Mouse (Mus musculus) G1E (cell line): Measurements from ENCODE around the gene Cnfn. TPM values are rescaled to one million over a fixed set of nuclear protein-coding genes. Genes with fewer than 3 reads are reported as not detected.

Experiments used
- ATAC-seq: 2 replicates; pipeline ENCODE4 v1.8.0; 2016; ENCODE audit warnings: mild to moderate bottlenecking; ENCODE audit not compliant: insufficient number of reproducible peaks, poor library complexity, low FRiP score, severe bottlenecking; ENCODE audit errors: extremely low read depth
- DNase-seq: peaks from one replicate; pipeline ENCODE4 v3.0.0; 2012; ENCODE audit warnings: low spot score
- H3K27me3 ChIP-seq: 2 replicates; pipeline ENCODE4 v1.6.1; 2012; ENCODE audit warnings: mild to moderate bottlenecking, low read length, inconsistent platforms; ENCODE audit not compliant: insufficient read depth
- H3K36me3 ChIP-seq: replicated peaks from 2 replicates; pipeline ENCODE3; 2012; ENCODE audit warnings: mild to moderate bottlenecking, inconsistent platforms
- H3K4me1 ChIP-seq: 2 replicates; pipeline ENCODE4 v1.6.1; 2012; ENCODE audit warnings: low read depth, low read length, inconsistent platforms, mixed read lengths; ENCODE audit not compliant: insufficient read depth
- H3K4me3 ChIP-seq: 2 replicates; pipeline ENCODE4 v1.5.1; 2012; ENCODE audit warnings: low read depth, mild to moderate bottlenecking, inconsistent platforms, low read length, moderate library complexity, mixed read lengths
- H3K9me3 ChIP-seq: replicated peaks from 2 replicates; pipeline ENCODE4 v1.6.1; 2012; ENCODE audit warnings: inconsistent platforms
- CTCF ChIP-seq: IDR thresholded peaks from 2 replicates; pipeline ENCODE4 v1.5.1; 2012; ENCODE audit warnings: low read depth, low read length, inconsistent platforms, mixed read lengths
- GATA1 ChIP-seq: IDR thresholded peaks from 2 replicates; pipeline ENCODE4 v1.6.1; 2012; ENCODE audit warnings: borderline replicate concordance, low read length, inconsistent platforms, mixed read lengths
- GATA2 ChIP-seq: IDR thresholded peaks from 2 replicates; pipeline ENCODE4 v1.6.1; 2012; ENCODE audit warnings: low read depth, low read length, inconsistent platforms, borderline replicate concordance
- POLR2AphosphoS5 ChIP-seq: IDR thresholded peaks from 2 replicates; pipeline ENCODE4 v1.6.1; 2012; ENCODE audit warnings: low read depth, low read length, inconsistent platforms; ENCODE audit not compliant: insufficient replicate concordance
- TAL1 ChIP-seq: conservative IDR thresholded peaks from 2 replicates; pipeline ENCODE4 v1.6.1; 2012; ENCODE audit warnings: low read depth, low read length, inconsistent platforms, mixed read lengths
- polyA plus RNA-seq: library from polyadenylated mRNA; stranded (reverse); fragments of >175 nt; gene quantifications from 2 replicates; pipeline ENCODE4 v1.2.3, GENCODE M21; 2012
- total RNA-seq, 2 experiments: library from RNA; stranded (forward) in 1 of 2; stranded (reverse) in 1 of 2; fragments of 200-1000 nt in 1 of 2; fragments of >200 nt in 1 of 2; fragmentation: Nextera tagmentation in 1 of 2; gene quantifications; 2 replicates each; pipeline ENCODE4 v1.2.3; 2014 to 2017

The Cnfn gene
- total and polyA plus RNA-seq, 3 experiments, result not detected

GRCm38 (mm10) chr7:25379551-25380351 lies 10.2 kb upstream of the Cnfn start:
- TF ChIP-seq GATA1 (no peak), TAL1 (no peak), CTCF (no peak), POLR2AphosphoS5 (no peak), GATA2 (no peak)
- Histone ChIP-seq H3K9me3 (no peaks in the 10 kb centered on the region), H3K4me1 (peaks cover 13% of the 10 kb centered on the region), H3K4me3 (no peak overlapping the region), H3K27me3 (peaks cover 21% of the 10 kb centered on the region), H3K36me3 (peaks cover 58% of the 10 kb centered on the region)
- DNase-seq (no peak), ATAC-seq (no peak)

- TF ChIP-seq GATA2 (no peak), GATA1 (no peak), TAL1 (no peak), POLR2AphosphoS5 (no peak), CTCF (no peak)
- H3K4me3 ChIP-seq, result no peak overlapping the region
- peaks cover 8% of the 10 kb centered on the region; the same call in 1 of the 2 replicates for H3K4me1 ChIP-seq
- ATAC-seq (no peak), DNase-seq (no peak)
- no peaks in the 10 kb centered on the region for H3K9me3 ChIP-seq
- H3K27me3 ChIP-seq, result peaks cover 26% of the 10 kb centered on the region
- H3K36me3 ChIP-seq, result peaks cover 45% of the 10 kb centered on the region
Observed at GRCm38 (mm10) chr7:25378181-25379100, 8.9 kb upstream of the Cnfn start.

GRCm38 (mm10) chr7:25377100-25377700 lies 7.7 kb upstream of the Cnfn start:
- no peak for ATAC-seq
- TF ChIP-seq TAL1 (no peak), CTCF (no peak), POLR2AphosphoS5 (no peak), GATA2 (no peak), GATA1 (no peak)
- no peak for DNase-seq
- Histone ChIP-seq H3K4me3 (no peak overlapping the region), H3K36me3 (peaks cover 34% of the 10 kb centered on the region), H3K4me1 (peaks cover 8% of the 10 kb centered on the region; the same call in 1 of the 2 replicates), H3K9me3 (no peaks in the 10 kb centered on the region), H3K27me3 (peaks cover 33% of the 10 kb centered on the region)

GRCm38 (mm10) chr7:25376556-25376955 lies 7.0 kb upstream of the Cnfn start:
- no peak overlapping the region for H3K4me3 ChIP-seq
- no peak for ATAC-seq
- no peaks in the 10 kb centered on the region for H3K9me3 ChIP-seq
- no peak for DNase-seq
- H3K4me1 ChIP-seq, result peaks cover 8% of the 10 kb centered on the region; the same call in 1 of the 2 replicates
- peaks cover 27% of the 10 kb centered on the region for H3K36me3 ChIP-seq
- no peak for TF ChIP-seq CTCF
- no peak for TF ChIP-seq TAL1
- no peak for TF ChIP-seq GATA2
- TF ChIP-seq GATA1, result no peak
- no peak for TF ChIP-seq POLR2AphosphoS5
- H3K27me3 ChIP-seq, result peaks cover 36% of the 10 kb centered on the region

DNA sequence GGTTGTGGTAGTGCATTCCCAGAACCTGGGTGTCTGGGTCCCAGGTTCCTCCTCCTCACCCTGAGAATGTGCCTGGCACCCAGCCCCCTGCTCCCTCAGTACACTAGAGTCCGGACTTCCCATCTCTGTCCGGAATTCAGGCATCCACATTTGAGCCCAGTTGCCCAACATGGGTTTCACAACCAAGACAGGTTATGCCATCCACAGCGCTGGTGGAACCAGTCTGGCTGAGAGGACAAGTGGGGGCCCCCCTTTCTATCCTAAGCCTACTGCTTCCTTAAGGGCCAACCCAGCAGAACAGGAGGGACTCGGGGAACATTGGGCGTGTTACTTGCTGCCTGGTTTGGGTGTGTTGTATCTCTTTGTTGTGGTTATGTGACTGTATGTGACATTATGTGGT lies 2.9 kb upstream of the Cnfn start:
- TF ChIP-seq GATA2 (no peak), POLR2AphosphoS5 (no peak), TAL1 (no peak), CTCF (no peak), GATA1 (no peak)
- Histone ChIP-seq H3K9me3 (no peaks in the 10 kb centered on the region), H3K27me3 (peaks cover 74% of the 10 kb centered on the region), H3K36me3 (no peaks in the 10 kb centered on the region), H3K4me3 (no peak overlapping the region), H3K4me1 (peaks cover 4% of the 10 kb centered on the region; the same call in 1 of the 2 replicates)
- DNase-seq (no peak), ATAC-seq (no peak)

- DNase-seq (no peak), ATAC-seq (no peak)
- TF ChIP-seq TAL1 (no peak), CTCF (no peak), POLR2AphosphoS5 (no peak), GATA2 (no peak), GATA1 (no peak)
- Histone ChIP-seq H3K36me3 (peaks cover 14% of the 10 kb centered on the region), H3K4me3 (no peak overlapping the region), H3K4me1 (no peaks in the 10 kb centered on the region; the same call in 1 of the 2 replicates), H3K9me3 (no peaks in the 10 kb centered on the region), H3K27me3 (peaks cover 55% of the 10 kb centered on the region)
Observed at GRCm38 (mm10) chr7:25368333-25368732, 1.2 kb downstream of the Cnfn start.
